Mouse (Mus musculus): ENCODE measurements around the gene Pex10. TPM values are rescaled to one million over a fixed set of nuclear protein-coding genes. Genes with fewer than 3 reads are reported as not detected.
A peak's percentile ranks its signal among the peaks of the same experiment; 100 is the strongest.

Pex10 gene
- polyA plus RNA-seq, 1 experiment from 2014 or later = 9.7 TPM

- Histone ChIP-seq H3K4me1 (ENCODE audit: control insufficient read depth, insufficient read depth, low read length) (no peaks in the 10 kb centered on the region), H3K9me3 (ENCODE audit: control insufficient read depth, low read length) (no peaks in the 10 kb centered on the region), H3K27ac (ENCODE audit: low read depth, low read length) (no peak overlapping the region), H3K27me3 (ENCODE audit: control insufficient read depth, insufficient read depth, low read length) (no peaks in the 10 kb centered on the region; the same call in 1 of the 2 replicates), H3K36me3 (ENCODE audit: control insufficient read depth, insufficient read depth, low read length) (no peaks in the 10 kb centered on the region), H3K9ac (ENCODE audit: low read length) (no peak overlapping the region), H3K4me3 (ENCODE audit: low read depth, low read length) (no peak overlapping the region), H3K4me2 (no peak overlapping the region)
- no peak for ATAC-seq (ENCODE audit: low FRiP score)
- DNase-seq (ENCODE audit: low spot score, missing footprints) = no peak
- WGBS = 89% methylated on average over 7 of the region's 7 CpGs
Measured at GRCm38 (mm10) chr4:155050116-155050515, 16.7 kb upstream of the Pex10 start.

- H3K9ac ChIP-seq (ENCODE audit: low read length) = no peak within 1 kb of the TSS
- no peak for ATAC-seq (ENCODE audit: low FRiP score)
- H3K27ac ChIP-seq (ENCODE audit: low read depth, low read length) = no peak within 1 kb of the TSS
Measured at GRCm38 (mm10) chr4:155056724-155057123, 10.1 kb upstream of the Pex10 start, which contains the start of gene Plch2. TSS of gene Plch2 (minus strand) at chr4:155056784.

GRCm38 (mm10) chr4:155058325-155058724, 8.5 kb upstream of the Pex10 start:
- Histone ChIP-seq H3K9me3 (ENCODE audit: control insufficient read depth, low read length) (no peaks in the 10 kb centered on the region), H3K27ac (ENCODE audit: low read depth, low read length) (no peak overlapping the region), H3K4me3 (ENCODE audit: low read depth, low read length) (no peak overlapping the region), H3K4me1 (ENCODE audit: control insufficient read depth, insufficient read depth, low read length) (no peaks in the 10 kb centered on the region), H3K36me3 (ENCODE audit: control insufficient read depth, insufficient read depth, low read length) (no peaks in the 10 kb centered on the region), H3K9ac (ENCODE audit: low read length) (no peak overlapping the region), H3K4me2 (no peak overlapping the region), H3K27me3 (ENCODE audit: control insufficient read depth, insufficient read depth, low read length) (no peaks in the 10 kb centered on the region)
- ATAC-seq (ENCODE audit: low FRiP score) (no peak), DNase-seq (ENCODE audit: low spot score, missing footprints) (no peak)
- WGBS = 41% methylated on average over 10 of the region's 10 CpGs

More at GRCm38 (mm10) chr4:155056724-155057123, 10.1 kb upstream of the Pex10 start, which contains the start of gene Plch2:
- Histone ChIP-seq H3K36me3 (ENCODE audit: control insufficient read depth, insufficient read depth, low read length) (no peaks in the 10 kb centered on the region), H3K4me2 (no peak within 1 kb of the TSS), H3K4me1 (ENCODE audit: control insufficient read depth, insufficient read depth, low read length) (no peaks in the 10 kb centered on the region), H3K9me3 (ENCODE audit: control insufficient read depth, low read length) (no peaks in the 10 kb centered on the region), H3K27me3 (ENCODE audit: control insufficient read depth, insufficient read depth, low read length) (no peaks in the 10 kb centered on the region), H3K4me3 (ENCODE audit: low read depth, low read length) (no peak within 1 kb of the TSS)
- 72% methylated on average over 10 of the region's 10 CpGs for WGBS
- DNase-seq (ENCODE audit: low spot score, missing footprints) = no peak

GRCm38 (mm10) chr4:155063895-155064294, 2.9 kb upstream of the Pex10 start:
- DNase-seq (ENCODE audit: low spot score, missing footprints) (no peak), ATAC-seq (ENCODE audit: low FRiP score) (no peak)
- peaks cover 3% of the 10 kb centered on the region; the same call in 1 of the 2 replicates for H3K36me3 ChIP-seq (ENCODE audit: control insufficient read depth, insufficient read depth, low read length)
- H3K4me3 ChIP-seq (ENCODE audit: low read depth, low read length) = no peak overlapping the region
- no peak overlapping the region for H3K4me2 ChIP-seq
- no peaks in the 10 kb centered on the region for H3K9me3 ChIP-seq (ENCODE audit: control insufficient read depth, low read length)
- no peak overlapping the region for H3K27ac ChIP-seq (ENCODE audit: low read depth, low read length)
- WGBS = 46% methylated on average over 3 of the region's 3 CpGs
- peaks cover 15% of the 10 kb centered on the region for H3K4me1 ChIP-seq (ENCODE audit: control insufficient read depth, insufficient read depth, low read length)
- no peak overlapping the region for H3K9ac ChIP-seq (ENCODE audit: low read length)
- no peaks in the 10 kb centered on the region for H3K27me3 ChIP-seq (ENCODE audit: control insufficient read depth, insufficient read depth, low read length)

- Histone ChIP-seq H3K27ac (ENCODE audit: low read depth, low read length) (no peak overlapping the region), H3K36me3 (ENCODE audit: control insufficient read depth, insufficient read depth, low read length) (peaks cover 4% of the 10 kb centered on the region; the same call in 1 of the 2 replicates), H3K4me3 (ENCODE audit: low read depth, low read length) (no peak overlapping the region), H3K9me3 (ENCODE audit: control insufficient read depth, low read length) (no peaks in the 10 kb centered on the region), H3K9ac (ENCODE audit: low read length) (no peak overlapping the region), H3K4me2 (no peak overlapping the region), H3K27me3 (ENCODE audit: control insufficient read depth, insufficient read depth, low read length) (no peaks in the 10 kb centered on the region), H3K4me1 (ENCODE audit: control insufficient read depth, insufficient read depth, low read length) (peaks cover 15% of the 10 kb centered on the region)
- ATAC-seq (ENCODE audit: low FRiP score) = no peak
- whole genome bisulfite sequencing = 75% methylated on average over 2 of the region's 2 CpGs
- no peak for DNase-seq (ENCODE audit: low spot score, missing footprints)
Measured at GRCm38 (mm10) chr4:155064474-155064873, 2.3 kb upstream of the Pex10 start.

- 6% methylated on average over 15 of the region's 15 CpGs for WGBS
- DNase-seq (ENCODE audit: low spot score, missing footprints) (peak; percentile 100), ATAC-seq (ENCODE audit: low FRiP score) (peak; percentile 65)
- H3K9me3 ChIP-seq (ENCODE audit: control insufficient read depth, low read length) = no peaks in the 10 kb centered on the region
- peak overlapping the region; percentile 83 for H3K4me2 ChIP-seq
- H3K4me3 ChIP-seq (ENCODE audit: low read depth, low read length) = peak overlapping the region; percentile 64
- H3K27me3 ChIP-seq (ENCODE audit: control insufficient read depth, insufficient read depth, low read length) = no peaks in the 10 kb centered on the region
- peaks cover 14% of the 10 kb centered on the region for H3K36me3 ChIP-seq (ENCODE audit: control insufficient read depth, insufficient read depth, low read length)
- H3K4me1 ChIP-seq (ENCODE audit: control insufficient read depth, insufficient read depth, low read length) = peaks cover 15% of the 10 kb centered on the region
- peak overlapping the region; percentile 25 for H3K27ac ChIP-seq (ENCODE audit: low read depth, low read length)
- H3K9ac ChIP-seq (ENCODE audit: low read length) = peak overlapping the region; percentile 31; the same call in 1 of the 2 replicates
Measured at GRCm38 (mm10) chr4:155065970-155066833, 614 bp upstream of the Pex10 start.

GRCm38 (mm10) chr4:155068357-155068972, 1.6 kb downstream of the Pex10 start:
- H3K4me3 ChIP-seq (ENCODE audit: low read depth, low read length) = no peak overlapping the region
- H3K27me3 ChIP-seq (ENCODE audit: control insufficient read depth, insufficient read depth, low read length) = no peaks in the 10 kb centered on the region
- H3K9me3 ChIP-seq (ENCODE audit: control insufficient read depth, low read length) = no peaks in the 10 kb centered on the region
- ATAC-seq (ENCODE audit: low FRiP score) (no peak), DNase-seq (ENCODE audit: low spot score, missing footprints) (no peak)
- WGBS = 94% methylated on average over 20 of the region's 20 CpGs
- no peak overlapping the region for H3K4me2 ChIP-seq
- H3K27ac ChIP-seq (ENCODE audit: low read depth, low read length) = no peak overlapping the region
- peaks cover 27% of the 10 kb centered on the region for H3K36me3 ChIP-seq (ENCODE audit: control insufficient read depth, insufficient read depth, low read length)
- H3K9ac ChIP-seq (ENCODE audit: low read length) = no peak overlapping the region
- peaks cover 15% of the 10 kb centered on the region for H3K4me1 ChIP-seq (ENCODE audit: control insufficient read depth, insufficient read depth, low read length)

GRCm38 (mm10) chr4:155069191-155069590, 2.4 kb downstream of the Pex10 start:
- Histone ChIP-seq H3K27me3 (ENCODE audit: control insufficient read depth, insufficient read depth, low read length) (no peaks in the 10 kb centered on the region), H3K27ac (ENCODE audit: low read depth, low read length) (no peak overlapping the region), H3K36me3 (ENCODE audit: control insufficient read depth, insufficient read depth, low read length) (peaks cover 32% of the 10 kb centered on the region), H3K4me2 (no peak overlapping the region), H3K4me3 (ENCODE audit: low read depth, low read length) (no peak overlapping the region), H3K4me1 (ENCODE audit: control insufficient read depth, insufficient read depth, low read length) (peaks cover 15% of the 10 kb centered on the region), H3K9ac (ENCODE audit: low read length) (no peak overlapping the region), H3K9me3 (ENCODE audit: control insufficient read depth, low read length) (no peaks in the 10 kb centered on the region)
- no peak for DNase-seq (ENCODE audit: low spot score, missing footprints)
- no peak for ATAC-seq (ENCODE audit: low FRiP score)
- WGBS = 80% methylated on average over 6 of the region's 6 CpGs

- ATAC-seq (ENCODE audit: low FRiP score) (no peak), DNase-seq (ENCODE audit: low spot score, missing footprints) (no peak)
- 96% methylated on average over 13 of the region's 13 CpGs for WGBS
- Histone ChIP-seq H3K9ac (ENCODE audit: low read length) (no peak overlapping the region), H3K4me2 (no peak overlapping the region), H3K4me3 (ENCODE audit: low read depth, low read length) (no peak overlapping the region), H3K36me3 (ENCODE audit: control insufficient read depth, insufficient read depth, low read length) (peaks cover 40% of the 10 kb centered on the region), H3K27ac (ENCODE audit: low read depth, low read length) (no peak overlapping the region), H3K27me3 (ENCODE audit: control insufficient read depth, insufficient read depth, low read length) (no peaks in the 10 kb centered on the region), H3K9me3 (ENCODE audit: control insufficient read depth, low read length) (no peaks in the 10 kb centered on the region), H3K4me1 (ENCODE audit: control insufficient read depth, insufficient read depth, low read length) (peaks cover 15% of the 10 kb centered on the region)
Measured at GRCm38 (mm10) chr4:155070199-155070598, 3.4 kb downstream of the Pex10 start.
